Mouse (Mus musculus): ENCODE results near the gene U2af1l4. TPM values are rescaled to one million over a fixed set of nuclear protein-coding genes. Genes with fewer than 3 reads are reported as not detected.
A peak's percentile ranks its signal among the peaks of the same experiment; 100 is the strongest.

Gene U2af1l4
- polyA plus RNA-seq, 1 experiment from 2014 or later, result 90.7 TPM

- Histone ChIP-seq H3K9me3 (ENCODE audit: control insufficient read depth, low read length) (no peaks in the 10 kb centered on the region), H3K36me3 (ENCODE audit: control insufficient read depth, insufficient read depth, low read length) (peaks cover 14% of the 10 kb centered on the region; the same call in 1 of the 2 replicates), H3K4me3 (ENCODE audit: low read depth, low read length) (peak within 1 kb of the TSS; percentile 49), H3K27me3 (ENCODE audit: control insufficient read depth, insufficient read depth, low read length) (no peaks in the 10 kb centered on the region), H3K27ac (ENCODE audit: low read depth, low read length) (no peak within 1 kb of the TSS), H3K9ac (ENCODE audit: low read length) (peak within 1 kb of the TSS; percentile 73), H3K4me1 (ENCODE audit: control insufficient read depth, insufficient read depth, low read length) (peaks cover 17% of the 10 kb centered on the region), H3K4me2 (peak within 1 kb of the TSS; percentile 97)
- WGBS, result under 1% methylated on average over 20 of the region's 20 CpGs
- peak; percentile 97 for DNase-seq (ENCODE audit: low spot score, missing footprints)
- ATAC-seq (ENCODE audit: low FRiP score), result peak; percentile 89
These were observed 3.6 kb upstream of the U2af1l4 start, which contains the start of gene Lin37 for GRCm38 (mm10) chr7:30559443-30559954. Gene Lin37 (minus strand): TSS chr7:30559838.

DNA sequence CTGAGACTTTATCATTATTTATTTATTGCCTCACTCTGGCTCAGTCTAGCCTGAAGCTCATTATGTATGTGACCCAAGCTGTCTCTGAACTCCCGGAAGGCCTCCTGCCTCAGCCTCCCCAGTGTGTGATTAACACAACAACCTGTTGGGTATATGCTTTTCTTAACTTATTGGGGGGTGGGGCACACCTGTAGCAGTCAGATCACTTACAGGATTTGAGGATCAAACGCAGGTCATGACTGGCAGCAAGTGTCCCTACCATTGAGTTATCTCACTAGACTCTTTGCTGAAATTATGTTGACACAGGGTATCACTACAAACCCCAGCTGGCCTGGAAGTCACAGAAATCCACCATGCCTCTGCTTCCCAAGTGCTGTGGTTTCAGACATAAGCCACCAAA is 2.8 kb upstream of the U2af1l4 start:
- Histone ChIP-seq H3K9ac (ENCODE audit: low read length) (peak overlapping the region; percentile 36; the same call in 1 of the 2 replicates), H3K4me3 (ENCODE audit: low read depth, low read length) (no peak overlapping the region), H3K4me2 (no peak overlapping the region; the same call in 1 of the 2 replicates), H3K36me3 (ENCODE audit: control insufficient read depth, insufficient read depth, low read length) (peaks cover 12% of the 10 kb centered on the region; the same call in 1 of the 2 replicates), H3K9me3 (ENCODE audit: control insufficient read depth, low read length) (no peaks in the 10 kb centered on the region), H3K27ac (ENCODE audit: low read depth, low read length) (no peak overlapping the region), H3K27me3 (ENCODE audit: control insufficient read depth, insufficient read depth, low read length) (no peaks in the 10 kb centered on the region), H3K4me1 (ENCODE audit: control insufficient read depth, insufficient read depth, low read length) (peaks cover 17% of the 10 kb centered on the region)
- WGBS, result 70% methylated on average over 2 of the region's 2 CpGs
- DNase-seq (ENCODE audit: low spot score, missing footprints) (no peak), ATAC-seq (ENCODE audit: low FRiP score) (no peak)

- H3K4me3 ChIP-seq (ENCODE audit: low read depth, low read length), result peak overlapping the region; percentile 87
- peak; percentile 3; the same call in 1 of the 2 replicates for ATAC-seq (ENCODE audit: low FRiP score)
- peak overlapping the region; percentile 75 for H3K4me2 ChIP-seq
- WGBS, result 3% methylated on average over 27 of the region's 27 CpGs
- H3K27ac ChIP-seq (ENCODE audit: low read depth, low read length), result peak overlapping the region; percentile 14; the same call in 1 of the 2 replicates
- H3K36me3 ChIP-seq (ENCODE audit: control insufficient read depth, insufficient read depth, low read length), result peaks cover 7% of the 10 kb centered on the region; the same call in 1 of the 2 replicates
- DNase-seq (ENCODE audit: low spot score, missing footprints), result peak; percentile 87
- no peaks in the 10 kb centered on the region for H3K27me3 ChIP-seq (ENCODE audit: control insufficient read depth, insufficient read depth, low read length)
- H3K9ac ChIP-seq (ENCODE audit: low read length), result peak overlapping the region; percentile 71
- H3K4me1 ChIP-seq (ENCODE audit: control insufficient read depth, insufficient read depth, low read length), result peaks cover 17% of the 10 kb centered on the region
- no peaks in the 10 kb centered on the region for H3K9me3 ChIP-seq (ENCODE audit: control insufficient read depth, low read length)
These were observed 480 bp upstream of the U2af1l4 start for GRCm38 (mm10) chr7:30562526-30563116.

- DNase-seq (ENCODE audit: low spot score, missing footprints) (no peak), ATAC-seq (ENCODE audit: low FRiP score) (no peak; the same call in 1 of the 2 replicates)
- Histone ChIP-seq H3K4me1 (ENCODE audit: control insufficient read depth, insufficient read depth, low read length) (peaks cover 13% of the 10 kb centered on the region), H3K36me3 (ENCODE audit: control insufficient read depth, insufficient read depth, low read length) (peaks cover 12% of the 10 kb centered on the region), H3K27me3 (ENCODE audit: control insufficient read depth, insufficient read depth, low read length) (no peaks in the 10 kb centered on the region), H3K9me3 (ENCODE audit: control insufficient read depth, low read length) (no peaks in the 10 kb centered on the region), H3K27ac (ENCODE audit: low read depth, low read length) (no peak overlapping the region), H3K9ac (ENCODE audit: low read length) (peak overlapping the region; percentile 89), H3K4me3 (ENCODE audit: low read depth, low read length) (peak overlapping the region; percentile 87), H3K4me2 (peak overlapping the region; percentile 75)
- WGBS, result 26% methylated on average over 6 of the region's 6 CpGs
These were observed 792 bp downstream of the U2af1l4 start for GRCm38 (mm10) chr7:30563906-30564280.

- Histone ChIP-seq H3K9me3 (ENCODE audit: control insufficient read depth, low read length) (no peaks in the 10 kb centered on the region), H3K4me1 (ENCODE audit: control insufficient read depth, insufficient read depth, low read length) (peaks cover 8% of the 10 kb centered on the region), H3K9ac (ENCODE audit: low read length) (no peak within 1 kb of the TSS), H3K4me2 (no peak within 1 kb of the TSS), H3K4me3 (ENCODE audit: low read depth, low read length) (no peak within 1 kb of the TSS), H3K27ac (ENCODE audit: low read depth, low read length) (no peak within 1 kb of the TSS), H3K36me3 (ENCODE audit: control insufficient read depth, insufficient read depth, low read length) (peaks cover 23% of the 10 kb centered on the region), H3K27me3 (ENCODE audit: control insufficient read depth, insufficient read depth, low read length) (no peaks in the 10 kb centered on the region)
- ATAC-seq (ENCODE audit: low FRiP score) (no peak), DNase-seq (ENCODE audit: low spot score, missing footprints) (no peak)
- WGBS, result 95% methylated on average over 12 of the region's 12 CpGs
These were observed 2.0 kb downstream of the U2af1l4 start, which contains the start of gene Igflr1 for GRCm38 (mm10) chr7:30564970-30565571. Gene Igflr1 (plus strand): TSS chr7:30565427.

GRCm38 (mm10) chr7:30566033-30566432 is 2.9 kb downstream of the U2af1l4 start:
- Histone ChIP-seq H3K36me3 (ENCODE audit: control insufficient read depth, insufficient read depth, low read length) (peaks cover 29% of the 10 kb centered on the region), H3K9ac (ENCODE audit: low read length) (no peak overlapping the region), H3K27me3 (ENCODE audit: control insufficient read depth, insufficient read depth, low read length) (no peaks in the 10 kb centered on the region), H3K4me3 (ENCODE audit: low read depth, low read length) (no peak overlapping the region), H3K4me2 (no peak overlapping the region), H3K27ac (ENCODE audit: low read depth, low read length) (no peak overlapping the region), H3K9me3 (ENCODE audit: control insufficient read depth, low read length) (no peaks in the 10 kb centered on the region), H3K4me1 (ENCODE audit: control insufficient read depth, insufficient read depth, low read length) (peaks cover 8% of the 10 kb centered on the region)
- no peak for DNase-seq (ENCODE audit: low spot score, missing footprints)
- WGBS, result 91% methylated on average over 9 of the region's 9 CpGs
- ATAC-seq (ENCODE audit: low FRiP score), result no peak

GRCm38 (mm10) chr7:30567555-30567954 is 4.5 kb downstream of the U2af1l4 start:
- ATAC-seq (ENCODE audit: low FRiP score), result no peak
- no peak overlapping the region for H3K4me3 ChIP-seq (ENCODE audit: low read depth, low read length)
- peaks cover 33% of the 10 kb centered on the region for H3K36me3 ChIP-seq (ENCODE audit: control insufficient read depth, insufficient read depth, low read length)
- no peak overlapping the region for H3K27ac ChIP-seq (ENCODE audit: low read depth, low read length)
- no peaks in the 10 kb centered on the region for H3K9me3 ChIP-seq (ENCODE audit: control insufficient read depth, low read length)
- no peak overlapping the region for H3K4me2 ChIP-seq
- no peaks in the 10 kb centered on the region for H3K27me3 ChIP-seq (ENCODE audit: control insufficient read depth, insufficient read depth, low read length)
- no peak for DNase-seq (ENCODE audit: low spot score, missing footprints)
- peaks cover 5% of the 10 kb centered on the region for H3K4me1 ChIP-seq (ENCODE audit: control insufficient read depth, insufficient read depth, low read length)
- WGBS, result 91% methylated on average over 11 of the region's 11 CpGs
- H3K9ac ChIP-seq (ENCODE audit: low read length), result no peak overlapping the region

- Histone ChIP-seq H3K4me2 (no peak overlapping the region), H3K9ac (ENCODE audit: low read length) (no peak overlapping the region), H3K27ac (ENCODE audit: low read depth, low read length) (no peak overlapping the region), H3K36me3 (ENCODE audit: control insufficient read depth, insufficient read depth, low read length) (peaks cover 67% of the 10 kb centered on the region), H3K27me3 (ENCODE audit: control insufficient read depth, insufficient read depth, low read length) (no peaks in the 10 kb centered on the region), H3K4me3 (ENCODE audit: low read depth, low read length) (no peak overlapping the region), H3K9me3 (ENCODE audit: control insufficient read depth, low read length) (no peaks in the 10 kb centered on the region), H3K4me1 (ENCODE audit: control insufficient read depth, insufficient read depth, low read length) (no peaks in the 10 kb centered on the region)
- ATAC-seq (ENCODE audit: low FRiP score), result no peak
- no peak for DNase-seq (ENCODE audit: low spot score, missing footprints)
- WGBS, result 87% methylated on average over 5 of the region's 5 CpGs
These were observed 9.3 kb downstream of the U2af1l4 start for GRCm38 (mm10) chr7:30572389-30572788.

DNA sequence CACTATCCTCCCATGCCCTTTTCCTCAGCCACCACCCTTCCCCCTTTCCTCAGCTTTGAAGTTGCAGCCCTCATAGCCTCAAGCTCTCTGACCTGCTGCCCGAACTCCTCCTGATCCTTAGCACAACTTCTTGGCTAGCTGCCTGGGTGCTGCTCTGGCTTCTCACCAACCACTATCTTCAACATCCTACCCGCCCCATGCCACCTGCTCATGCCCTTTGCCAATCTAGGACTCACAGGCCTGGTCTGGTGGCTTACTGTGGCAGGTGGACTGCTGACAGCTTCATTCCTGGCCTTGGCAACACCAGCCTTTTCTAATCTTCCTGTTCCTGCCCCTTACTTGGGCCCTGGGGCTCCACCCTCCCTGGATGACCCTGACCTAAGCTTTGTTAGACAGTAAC is 9.9 kb downstream of the U2af1l4 start:
- Histone ChIP-seq H3K4me1 (ENCODE audit: control insufficient read depth, insufficient read depth, low read length) (no peaks in the 10 kb centered on the region), H3K4me2 (no peak overlapping the region), H3K4me3 (ENCODE audit: low read depth, low read length) (no peak overlapping the region), H3K9ac (ENCODE audit: low read length) (no peak overlapping the region), H3K9me3 (ENCODE audit: control insufficient read depth, low read length) (no peaks in the 10 kb centered on the region), H3K27me3 (ENCODE audit: control insufficient read depth, insufficient read depth, low read length) (no peaks in the 10 kb centered on the region), H3K27ac (ENCODE audit: low read depth, low read length) (no peak overlapping the region), H3K36me3 (ENCODE audit: control insufficient read depth, insufficient read depth, low read length) (peaks cover 69% of the 10 kb centered on the region)
- 87% methylated on average over 2 of the region's 2 CpGs for WGBS
- DNase-seq (ENCODE audit: low spot score, missing footprints) (no peak), ATAC-seq (ENCODE audit: low FRiP score) (no peak)

All from midbrain, embryonic 11.5 days (tissue).